Mouse (Mus musculus) embryo, embryonic 10.5 days (tissue): ENCODE measurements around the gene Sorl1.
"Not testable (repeated sequence)": the region's sequence is repeated elsewhere in the genome, so short reads cannot be mapped to it uniquely, and the experiment has no call there.

Source experiments
- DNase-seq: peaks from one replicate; pipeline ENCODE4 v3.0.0-alpha.2; 2015; ENCODE audit warnings: low spot score

The Sorl1 gene

GRCm38 (mm10) chr9:42094028-42094551 lies 30.0 kb downstream of the Sorl1 start:
- no peak for DNase-seq

GRCm38 (mm10) chr9:42092749-42093148 lies 31.3 kb downstream of the Sorl1 start:
- no peak for DNase-seq

- no peak for DNase-seq
Measured at GRCm38 (mm10) chr9:42091561-42091960, 32.5 kb downstream of the Sorl1 start.

- DNase-seq: no peak
Measured at GRCm38 (mm10) chr9:42087921-42088320, 36.2 kb downstream of the Sorl1 start.

- no peak for DNase-seq
Measured at GRCm38 (mm10) chr9:42085970-42086369, 38.1 kb downstream of the Sorl1 start.

GRCm38 (mm10) chr9:42083661-42084067 lies 40.4 kb downstream of the Sorl1 start:
- DNase-seq: no peak

- no peak for DNase-seq
Measured at GRCm38 (mm10) chr9:42081681-42082530, 42.2 kb downstream of the Sorl1 start.

GRCm38 (mm10) chr9:42080671-42081070 lies 43.4 kb downstream of the Sorl1 start:
- no peak for DNase-seq

GRCm38 (mm10) chr9:42077112-42077845 lies 46.8 kb downstream of the Sorl1 start:
- no peak for DNase-seq

GRCm38 (mm10) chr9:42076256-42076849 lies 47.7 kb downstream of the Sorl1 start:
- DNase-seq: no peak

- no peak for DNase-seq
Measured at GRCm38 (mm10) chr9:42075241-42075640, 48.9 kb downstream of the Sorl1 start.

- DNase-seq: no peak
Measured at GRCm38 (mm10) chr9:42072010-42072409, 52.1 kb downstream of the Sorl1 start.

GRCm38 (mm10) chr9:42070856-42071255 lies 53.2 kb downstream of the Sorl1 start:
- no peak for DNase-seq

- DNase-seq: no peak
Measured at GRCm38 (mm10) chr9:42069471-42069870, 54.6 kb downstream of the Sorl1 start.

GRCm38 (mm10) chr9:42067950-42068349 lies 56.1 kb downstream of the Sorl1 start:
- DNase-seq: no peak

- no peak for DNase-seq
Measured at GRCm38 (mm10) chr9:42065756-42066155, 58.3 kb downstream of the Sorl1 start.

- DNase-seq: no peak
Measured at GRCm38 (mm10) chr9:42063391-42063790, 60.7 kb downstream of the Sorl1 start.

GRCm38 (mm10) chr9:42062269-42062668 lies 61.8 kb downstream of the Sorl1 start:
- DNase-seq: no peak

- not testable (repeated sequence) for DNase-seq
Measured at GRCm38 (mm10) chr9:42059006-42059405, 65.1 kb downstream of the Sorl1 start.

- DNase-seq: no peak
Measured at GRCm38 (mm10) chr9:42056591-42056990, 67.5 kb downstream of the Sorl1 start.

GRCm38 (mm10) chr9:42055378-42055777 lies 68.7 kb downstream of the Sorl1 start:
- DNase-seq: no peak
